Mouse (Mus musculus) limb, embryonic 15.5 days (tissue): ENCODE data around the gene Tmeff1. TPM values are rescaled to one million over a fixed set of nuclear protein-coding genes. Genes with fewer than 3 reads are reported as not detected.
A peak's percentile ranks its signal among the peaks of the same experiment; 100 is the strongest.

Source experiments
- ATAC-seq: fragments of 200-750 bp; cut with Nextera tagmentation; 2 replicates; pipeline ENCODE4 v1.8.0; 2017; ENCODE audit warnings: low read depth, moderate TSS enrichment; ENCODE audit not compliant: insufficient number of reproducible peaks, low FRiP score, low TSS enrichment
- H3K27ac ChIP-seq: fragments of 300-500 bp; sonication (generic); 2 replicates; pipeline ENCODE4 v1.5.1; 2015; ENCODE audit warnings: moderate library complexity, mild to moderate bottlenecking, inconsistent platforms
- H3K27me3 ChIP-seq: fragments of 300-500 bp; sonication (generic); 2 replicates; pipeline ENCODE4 v1.6.1; 2015; ENCODE audit warnings: inconsistent platforms
- H3K36me3 ChIP-seq: fragments of 300-500 bp; sonication (generic); 2 replicates; pipeline ENCODE4 v1.6.1; 2015; ENCODE audit warnings: inconsistent platforms
- H3K4me1 ChIP-seq: fragments of 300-500 bp; sonication (generic); 2 replicates; pipeline ENCODE4 v1.6.1; 2015; ENCODE audit warnings: inconsistent platforms
- H3K4me2 ChIP-seq: fragments of 300-500 bp; sonication (generic); 2 replicates; pipeline ENCODE4 v1.6.1; 2015; ENCODE audit warnings: mild to moderate bottlenecking, inconsistent platforms
- H3K4me3 ChIP-seq: fragments of 300-500 bp; sonication (generic); 2 replicates; pipeline ENCODE4 v1.5.1; 2015; ENCODE audit warnings: mild to moderate bottlenecking, inconsistent platforms
- H3K9ac ChIP-seq: fragments of 300-500 bp; sonication (generic); 2 replicates; pipeline ENCODE4 v1.6.1; 2015; ENCODE audit warnings: inconsistent platforms
- H3K9me3 ChIP-seq: fragments of 300-500 bp; sonication (generic); 2 replicates; pipeline ENCODE4 v1.6.1; 2016; ENCODE audit warnings: inconsistent platforms
- WGBS: fragments of 180-500 bp; shearing (Covaris S2); methylation state at CpG from one replicate; pipeline ENCODE4 v1.1.7; 2015; 5-methylcytosine and 5-hydroxymethylcytosine counted together
- polyA plus RNA-seq: library from polyadenylated mRNA; unstranded; fragments of >200 nt; fragmentation: Nextera tagmentation; extraction: Ambion mirVana; gene quantifications from 2 replicates; pipeline ENCODE4 v1.2.1, GENCODE M21; 2015

Tmeff1 gene
- polyA plus RNA-seq, 1 experiment from 2014 or later: 40.1 TPM

DNA sequence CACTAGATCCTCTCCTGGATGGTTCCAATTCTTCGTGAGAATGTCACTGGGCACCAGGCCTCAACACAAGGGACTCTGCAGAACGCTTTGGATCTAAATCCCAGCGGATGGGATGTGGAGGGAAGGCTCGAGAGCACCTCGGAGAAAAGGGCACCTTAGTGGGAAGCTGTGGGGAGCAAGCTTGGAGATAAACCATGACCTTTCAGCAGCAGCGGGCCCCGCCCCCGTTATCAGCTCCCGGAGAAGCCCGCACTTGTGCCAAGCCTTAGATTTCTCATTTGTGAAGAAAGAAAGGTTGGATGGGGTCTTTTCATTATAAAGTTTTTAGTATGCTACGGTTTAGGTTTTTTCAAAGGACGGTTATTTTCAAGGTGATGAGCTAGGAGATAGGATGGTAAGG is 39.0 kb upstream of the Tmeff1 start:
- Histone ChIP-seq H3K36me3 (no peaks in the 10 kb centered on the region), H3K27ac (no peak overlapping the region), H3K27me3 (0 out of 2 replicates have a peak, but pooled peaks cover 7% of the 10 kb centered on the region), H3K9me3 (no peaks in the 10 kb centered on the region), H3K4me1 (peaks cover 29% of the 10 kb centered on the region), H3K4me2 (no peak overlapping the region), H3K4me3 (no peak overlapping the region), H3K9ac (no peak overlapping the region)
- WGBS: 74% methylated on average over 12 of the region's 12 CpGs
- no peak for ATAC-seq

DNA sequence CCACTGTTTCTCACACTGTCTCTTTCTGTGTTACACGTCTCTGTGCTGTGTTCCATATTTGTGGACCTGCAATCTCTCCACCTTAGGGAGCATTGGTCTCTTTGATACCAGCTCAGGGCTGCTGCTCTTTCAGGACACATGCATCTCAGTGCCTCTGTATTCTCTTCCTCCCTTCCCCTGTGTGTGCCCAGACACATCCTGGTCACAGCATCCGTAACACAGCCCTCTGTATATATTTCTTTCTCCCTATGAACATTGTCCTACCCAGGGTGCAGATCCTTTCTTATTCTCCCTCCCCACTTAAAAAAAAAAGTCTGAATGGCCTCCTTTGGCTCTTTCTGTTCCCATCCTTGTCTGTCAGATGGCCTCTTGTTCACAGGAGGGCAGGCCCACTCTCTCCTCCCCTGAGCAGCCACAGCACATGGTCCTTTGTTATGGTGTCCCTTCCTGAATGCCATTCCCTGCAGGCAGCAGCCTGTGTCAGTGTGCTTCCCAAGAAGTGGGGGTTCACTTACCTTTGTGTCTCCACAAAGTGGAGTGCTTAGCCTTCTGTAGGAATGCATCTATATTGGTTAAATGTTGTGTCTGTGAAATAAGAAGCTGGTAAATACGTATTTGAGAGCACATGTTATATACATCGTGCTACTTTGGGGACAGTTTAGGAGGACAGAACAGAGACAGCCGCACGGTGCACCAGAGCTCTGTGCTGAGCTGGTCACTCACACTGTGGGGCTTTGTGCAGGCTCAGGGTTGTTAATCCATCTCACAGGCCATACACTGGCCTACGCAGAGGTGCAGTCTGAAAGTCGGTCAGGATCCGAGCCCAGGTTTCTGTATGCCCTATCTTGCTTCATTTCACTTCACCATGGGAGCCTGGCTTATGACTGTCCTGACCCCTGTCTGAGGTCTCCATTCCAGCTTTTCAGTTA is 38.1 kb upstream of the Tmeff1 start:
- Histone ChIP-seq H3K27ac (no peak overlapping the region), H3K27me3 (0 out of 2 replicates have a peak, but pooled peaks cover 7% of the 10 kb centered on the region), H3K4me3 (no peak overlapping the region), H3K9ac (no peak overlapping the region), H3K36me3 (no peaks in the 10 kb centered on the region), H3K4me2 (no peak overlapping the region), H3K4me1 (peaks cover 22% of the 10 kb centered on the region), H3K9me3 (no peaks in the 10 kb centered on the region)
- no peak for ATAC-seq
- 64% methylated on average over 9 of the region's 9 CpGs for WGBS

DNA sequence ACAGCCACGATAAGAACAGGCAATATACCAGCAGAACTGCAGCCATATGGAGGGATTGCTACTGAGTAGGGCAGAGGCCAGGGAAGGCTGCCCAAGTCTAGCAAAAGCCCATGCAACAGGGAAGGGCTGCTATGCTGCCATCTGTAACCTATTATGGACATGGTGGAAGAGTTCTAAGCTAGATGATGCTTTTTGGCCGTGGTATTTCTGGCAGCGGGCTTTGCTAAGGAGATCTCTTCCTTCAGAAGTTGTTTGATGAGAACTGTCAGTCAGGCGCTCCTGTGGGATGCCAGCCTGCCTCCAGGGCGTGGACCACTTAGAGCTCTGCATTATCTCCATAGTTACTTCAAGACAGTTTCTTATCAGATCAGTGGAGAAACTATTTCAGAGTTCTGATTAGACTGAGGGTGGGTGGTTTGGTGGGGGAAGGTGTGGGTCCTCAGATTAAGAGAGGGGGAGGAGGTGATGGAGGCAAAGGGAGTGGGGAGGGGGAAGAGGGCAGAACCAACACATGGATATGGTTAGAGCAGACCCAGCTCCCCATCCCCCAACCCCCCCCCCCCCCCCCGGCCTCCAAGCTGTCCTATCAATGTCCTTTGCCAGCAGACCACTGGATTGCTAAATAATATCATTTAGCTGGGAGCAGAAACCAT is 36.5 kb upstream of the Tmeff1 start:
- Histone ChIP-seq H3K36me3 (peaks cover 14% of the 10 kb centered on the region), H3K27me3 (peaks cover 10% of the 10 kb centered on the region; the same call in 1 of the 2 replicates), H3K9me3 (no peaks in the 10 kb centered on the region), H3K4me1 (peaks cover 20% of the 10 kb centered on the region), H3K9ac (no peak overlapping the region), H3K4me2 (no peak overlapping the region), H3K27ac (no peak overlapping the region), H3K4me3 (no peak overlapping the region)
- 22% methylated on average over 5 of the region's 6 CpGs for WGBS
- 0 out of 2 replicates have a peak, but pooled peaks have one; percentile 35 for ATAC-seq

DNA sequence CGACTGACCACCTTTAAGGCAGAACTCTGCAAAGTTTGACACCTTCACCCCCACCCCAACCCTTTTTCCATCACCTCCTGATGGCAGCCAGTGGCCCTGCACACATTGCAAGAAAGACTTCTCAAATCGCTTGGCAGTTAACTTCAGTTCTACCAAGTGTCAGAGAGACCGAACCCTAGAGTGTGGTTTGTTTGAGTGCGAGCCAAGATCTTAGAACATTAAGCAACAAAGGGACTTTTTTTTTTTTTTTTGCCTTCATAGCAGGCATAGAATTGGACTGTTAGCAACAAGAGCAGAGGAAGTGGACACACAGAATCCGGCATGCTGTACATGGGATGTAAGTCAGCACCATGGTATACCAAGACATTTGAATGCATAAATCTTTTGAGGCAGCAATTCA is 35.3 kb upstream of the Tmeff1 start:
- Histone ChIP-seq H3K4me1 (peaks cover 20% of the 10 kb centered on the region), H3K9ac (no peak overlapping the region), H3K9me3 (no peaks in the 10 kb centered on the region), H3K27me3 (peaks cover 10% of the 10 kb centered on the region; the same call in 1 of the 2 replicates), H3K27ac (no peak overlapping the region), H3K36me3 (peaks cover 21% of the 10 kb centered on the region), H3K4me2 (no peak overlapping the region), H3K4me3 (no peak overlapping the region)
- 50% methylated on average over 5 of the region's 5 CpGs for WGBS
- no peak for ATAC-seq

DNA sequence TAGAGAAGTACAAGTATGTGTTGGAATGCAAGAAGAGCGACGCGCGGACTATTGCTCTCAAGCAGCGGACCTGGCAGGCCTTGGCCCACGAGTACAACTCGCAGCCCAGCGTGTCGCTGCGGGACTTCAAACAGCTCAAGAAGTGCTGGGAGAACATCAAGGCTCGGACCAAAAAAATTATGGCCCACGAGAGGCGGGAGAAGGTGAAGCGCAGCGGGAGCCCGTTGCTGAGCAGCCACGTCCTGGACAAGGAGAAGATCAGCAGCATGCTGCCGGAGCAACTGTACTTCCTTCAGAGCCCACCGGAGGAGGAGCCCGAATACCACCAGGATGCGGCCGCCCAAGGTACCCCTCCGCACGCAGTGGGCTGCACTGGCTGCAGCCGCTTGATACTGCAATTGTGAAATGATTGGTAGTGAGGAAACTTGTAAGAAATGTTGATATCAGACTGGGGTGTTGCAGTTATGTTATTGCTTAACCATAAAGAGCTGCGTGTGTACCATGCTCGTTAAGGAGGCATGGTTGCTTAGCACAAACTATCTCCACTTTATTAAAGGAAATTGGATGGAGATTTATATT is 32.4 kb upstream of the Tmeff1 start:
- H3K4me2 ChIP-seq: no peak overlapping the region
- H3K36me3 ChIP-seq: peaks cover 34% of the 10 kb centered on the region

DNA sequence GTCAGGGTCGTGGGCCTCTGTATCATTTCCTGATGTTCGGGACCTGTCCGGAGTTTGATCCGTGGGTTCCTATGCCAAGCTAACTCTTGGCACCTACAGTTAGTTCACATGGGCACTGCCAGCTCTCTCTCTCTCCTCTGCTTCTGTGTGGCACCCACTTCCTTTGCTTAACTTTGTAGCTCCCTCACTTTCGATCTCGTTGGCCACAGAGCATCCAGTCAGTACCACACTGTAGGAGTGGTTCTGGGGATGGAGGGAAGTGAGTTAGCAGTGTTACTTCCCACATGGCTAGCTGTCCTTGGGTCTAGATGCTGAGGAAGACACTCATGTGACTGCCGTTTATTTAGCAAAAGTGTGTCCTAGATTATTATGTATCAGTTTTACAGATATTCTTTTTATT is 30.8 kb upstream of the Tmeff1 start:
- Histone ChIP-seq H3K4me3 (no peak overlapping the region), H3K36me3 (peaks cover 39% of the 10 kb centered on the region), H3K27ac (no peak overlapping the region), H3K9me3 (no peaks in the 10 kb centered on the region), H3K4me2 (no peak overlapping the region), H3K4me1 (peaks cover 3% of the 10 kb centered on the region; the same call in 1 of the 2 replicates), H3K9ac (no peak overlapping the region), H3K27me3 (peaks cover 3% of the 10 kb centered on the region; the same call in 1 of the 2 replicates)
- ATAC-seq: no peak
- 85% methylated on average over 7 of the region's 7 CpGs for WGBS

More for the DNA sequence above, 32.4 kb upstream of the Tmeff1 start:
- Histone ChIP-seq H3K27me3 (peaks cover 3% of the 10 kb centered on the region; the same call in 1 of the 2 replicates), H3K27ac (no peak overlapping the region), H3K9me3 (no peaks in the 10 kb centered on the region), H3K4me3 (no peak overlapping the region), H3K4me1 (peaks cover 15% of the 10 kb centered on the region), H3K9ac (no peak overlapping the region)
- ATAC-seq: no peak
- WGBS: 88% methylated on average over 27 of the region's 27 CpGs

DNA sequence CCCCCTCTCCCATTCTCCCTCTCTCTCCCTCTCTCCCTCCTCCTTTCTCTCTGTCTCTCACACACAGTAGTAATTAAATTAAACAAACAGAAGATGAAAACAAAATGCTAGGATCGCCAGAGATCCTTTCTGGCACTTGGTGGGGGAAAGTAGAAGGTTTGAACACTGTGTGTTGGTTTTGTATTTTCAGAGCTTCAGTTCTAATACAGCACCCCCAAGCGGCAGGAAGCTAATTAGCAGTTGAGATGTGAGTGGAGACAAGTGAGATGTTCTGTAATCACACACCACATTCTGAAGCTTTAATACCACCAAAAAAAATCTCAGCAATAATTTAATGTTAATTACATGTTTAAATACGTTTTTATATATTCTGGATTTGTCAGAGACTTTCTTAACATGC is 29.2 kb upstream of the Tmeff1 start:
- no peak overlapping the region for H3K4me2 ChIP-seq

DNA sequence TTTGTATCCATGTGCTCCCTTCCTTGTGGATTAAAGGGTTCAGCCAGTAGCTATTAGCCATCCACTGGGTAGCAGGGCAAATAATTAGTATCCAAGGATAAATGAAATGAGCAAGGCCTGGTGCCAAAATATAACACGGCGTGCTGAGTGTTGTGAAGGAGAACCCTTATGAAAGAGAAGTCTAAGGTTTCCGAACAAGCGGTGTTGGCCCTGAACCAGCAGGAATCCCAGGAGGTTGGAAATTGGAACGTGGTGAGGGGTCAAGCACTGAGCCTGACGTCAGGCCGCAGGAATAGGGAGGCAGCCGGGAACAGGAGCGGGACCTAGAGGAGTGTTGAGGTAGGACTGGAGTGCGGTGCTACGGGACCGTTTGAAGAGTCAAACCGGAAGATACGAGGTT is 25.3 kb upstream of the Tmeff1 start:
- WGBS: 67% methylated on average over 14 of the region's 14 CpGs
- Histone ChIP-seq H3K4me3 (no peak overlapping the region), H3K9me3 (no peaks in the 10 kb centered on the region), H3K27ac (no peak overlapping the region), H3K9ac (no peak overlapping the region), H3K4me1 (0 out of 2 replicates have a peak, but pooled peaks cover 4% of the 10 kb centered on the region), H3K4me2 (no peak overlapping the region), H3K27me3 (no peaks in the 10 kb centered on the region), H3K36me3 (peaks cover 38% of the 10 kb centered on the region)
- no peak for ATAC-seq

More for the DNA sequence above, 29.2 kb upstream of the Tmeff1 start:
- H3K4me3 ChIP-seq: no peak overlapping the region
- no peaks in the 10 kb centered on the region for H3K9me3 ChIP-seq
- no peak for ATAC-seq
- WGBS: 22% methylated on average over 3 of the region's 3 CpGs
- 0 out of 2 replicates have a peak, but pooled peaks cover 4% of the 10 kb centered on the region for H3K4me1 ChIP-seq
- H3K9ac ChIP-seq: no peak overlapping the region
- peaks cover 3% of the 10 kb centered on the region; the same call in 1 of the 2 replicates for H3K27me3 ChIP-seq
- peaks cover 40% of the 10 kb centered on the region for H3K36me3 ChIP-seq
- no peak overlapping the region for H3K27ac ChIP-seq

DNA sequence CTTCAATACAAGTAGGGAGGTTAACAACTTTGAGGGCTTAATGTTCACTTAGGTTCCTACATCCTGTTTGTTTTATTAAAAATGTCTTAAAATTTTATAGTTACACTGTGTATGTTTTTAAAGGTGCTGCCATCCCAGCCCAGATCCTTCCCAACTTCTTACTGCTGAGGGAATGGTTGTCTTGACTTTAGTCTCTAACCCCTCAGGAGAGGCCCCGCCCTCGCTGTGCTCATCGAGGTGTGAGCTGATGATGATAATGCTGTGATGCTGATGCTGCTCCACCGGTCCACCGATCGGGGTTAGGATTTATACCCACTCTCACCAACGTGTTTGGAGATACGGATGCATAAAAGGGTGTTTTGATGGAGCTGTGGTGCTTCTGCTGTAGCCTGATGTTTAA is 23.1 kb upstream of the Tmeff1 start:
- WGBS: 81% methylated on average over 8 of the region's 8 CpGs
- no peak for ATAC-seq
- Histone ChIP-seq H3K9me3 (no peaks in the 10 kb centered on the region), H3K27ac (no peak overlapping the region), H3K4me3 (no peak overlapping the region), H3K36me3 (peaks cover 33% of the 10 kb centered on the region), H3K4me1 (0 out of 2 replicates have a peak, but pooled peaks cover 4% of the 10 kb centered on the region), H3K4me2 (no peak overlapping the region), H3K9ac (no peak overlapping the region), H3K27me3 (no peaks in the 10 kb centered on the region)

DNA sequence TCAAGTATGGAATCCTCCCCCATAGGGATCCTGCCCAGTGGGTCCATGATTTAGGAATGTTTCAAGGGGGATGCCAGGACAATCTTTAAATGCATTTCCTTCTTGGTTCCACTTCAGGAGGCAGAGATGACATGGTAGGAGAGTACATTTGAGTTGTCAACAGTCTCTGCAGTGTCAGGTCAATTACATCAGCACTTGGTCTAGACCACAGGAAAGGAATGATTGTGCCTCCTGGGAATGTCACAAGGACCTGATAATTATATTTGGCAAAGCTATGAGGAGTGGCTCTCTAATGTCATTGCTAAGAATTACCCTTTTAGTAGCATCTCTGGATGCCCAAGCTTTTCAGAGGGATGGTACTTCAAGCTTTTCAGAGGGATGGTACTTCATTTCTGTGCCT is 20.0 kb upstream of the Tmeff1 start:
- no peaks in the 10 kb centered on the region for H3K27me3 ChIP-seq
- H3K36me3 ChIP-seq: peaks cover 22% of the 10 kb centered on the region
- no peak for ATAC-seq
- no peak overlapping the region for H3K27ac ChIP-seq
- H3K4me3 ChIP-seq: no peak overlapping the region
- H3K4me1 ChIP-seq: peaks cover 1% of the 10 kb centered on the region; the same call in 1 of the 2 replicates
- H3K9me3 ChIP-seq: no peaks in the 10 kb centered on the region
- H3K9ac ChIP-seq: no peak overlapping the region
- no peak overlapping the region for H3K4me2 ChIP-seq

DNA sequence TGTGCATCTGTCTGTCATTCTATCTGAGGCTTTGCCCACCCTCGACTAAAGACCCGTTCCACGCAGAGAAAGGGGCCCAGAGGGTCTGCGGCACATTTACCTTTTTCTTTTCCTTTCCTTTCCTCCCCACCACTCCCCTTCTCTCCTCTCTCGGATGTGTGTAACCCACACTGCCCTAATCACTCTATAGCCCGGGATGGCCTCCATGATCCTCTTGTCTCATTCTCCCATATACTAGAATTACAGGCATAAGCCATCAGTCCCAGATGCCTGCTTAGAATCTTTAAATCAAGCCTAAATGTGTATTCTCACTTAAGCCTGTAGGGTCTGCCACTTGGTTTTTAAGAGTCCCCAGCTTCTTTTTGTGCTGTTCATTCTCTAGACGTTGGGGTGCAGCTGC is 8.6 kb upstream of the Tmeff1 start:
- Histone ChIP-seq H3K27me3 (no peaks in the 10 kb centered on the region), H3K27ac (no peak overlapping the region), H3K36me3 (no peaks in the 10 kb centered on the region), H3K4me3 (no peak overlapping the region), H3K9ac (no peak overlapping the region), H3K4me2 (no peak overlapping the region), H3K9me3 (no peaks in the 10 kb centered on the region), H3K4me1 (no peaks in the 10 kb centered on the region)
- 78% methylated on average over 7 of the region's 7 CpGs for WGBS
- no peak for ATAC-seq

DNA sequence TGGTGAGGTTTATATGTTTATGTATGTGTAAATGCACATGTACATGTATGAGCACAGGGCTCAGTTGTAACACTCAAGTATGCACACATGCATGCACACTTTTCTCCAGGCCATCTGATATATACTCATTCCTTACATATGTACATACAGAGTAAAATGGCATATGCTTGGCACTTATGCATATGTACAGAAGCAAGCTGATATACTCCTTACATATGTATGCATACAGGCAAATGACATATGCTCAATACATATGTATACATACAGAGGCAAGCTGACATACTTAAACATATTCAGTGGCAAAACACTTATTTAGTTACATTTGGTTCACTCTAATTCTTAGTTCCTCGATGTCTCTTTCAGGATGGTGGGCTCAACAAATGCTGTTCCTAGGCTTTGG is 7.1 kb upstream of the Tmeff1 start:
- H3K27me3 ChIP-seq: no peaks in the 10 kb centered on the region
- no peaks in the 10 kb centered on the region for H3K36me3 ChIP-seq
- H3K4me2 ChIP-seq: no peak overlapping the region
- no peak overlapping the region for H3K9ac ChIP-seq
- WGBS: 92% methylated on average over 1 of the region's 1 CpGs
- no peaks in the 10 kb centered on the region for H3K9me3 ChIP-seq
- H3K4me3 ChIP-seq: no peak overlapping the region
- no peak for ATAC-seq
- H3K4me1 ChIP-seq: no peaks in the 10 kb centered on the region
- no peak overlapping the region for H3K27ac ChIP-seq
